Mouse (Mus musculus) stomach, postnatal 0 days (tissue): Measurements from ENCODE around the gene Fyb. TPM values are rescaled to one million over a fixed set of nuclear protein-coding genes. Genes with fewer than 3 reads are reported as not detected.
"Not testable (repeated sequence)": the region's sequence is repeated elsewhere in the genome, so short reads cannot be mapped to it uniquely, and the experiment has no call there.

Source experiments
- ATAC-seq: fragments of 200-750 bp; cut with Nextera tagmentation; 2 replicates; pipeline ENCODE4 v1.8.0; 2017; ENCODE audit not compliant: low FRiP score, low TSS enrichment
- DNase-seq: peaks from one replicate; pipeline ENCODE4 v3.0.0-alpha.2; 2016; ENCODE audit warnings: low spot score
- H3K27ac ChIP-seq: fragments of 300-500 bp; sonication (generic); replicated peaks from 2 replicates; pipeline ENCODE4 v1.5.1; 2014; ENCODE audit warnings: mild to moderate bottlenecking, control low read depth
- H3K27me3 ChIP-seq: fragments of 300-500 bp; sonication (generic); 2 replicates; pipeline ENCODE4 v1.6.1; 2014; ENCODE audit warnings: low read length; ENCODE audit not compliant: control insufficient read depth, insufficient read depth
- H3K36me3 ChIP-seq: fragments of 300-500 bp; sonication (generic); 2 replicates; pipeline ENCODE4 v1.6.1; 2014; ENCODE audit warnings: low read length, mixed read lengths; ENCODE audit not compliant: control insufficient read depth, insufficient read depth
- H3K4me1 ChIP-seq: fragments of 300-500 bp; sonication (generic); replicated peaks from 2 replicates; pipeline ENCODE4 v1.6.1; 2014; ENCODE audit warnings: antibody characterized with exemption; ENCODE audit not compliant: control insufficient read depth, insufficient read depth
- H3K4me2 ChIP-seq: fragments of 300-500 bp; sonication (generic); replicated peaks from 2 replicates; pipeline ENCODE4 v1.6.1; 2014; ENCODE audit warnings: low read depth, mild to moderate bottlenecking, control low read depth, moderate library complexity
- H3K4me3 ChIP-seq: fragments of 300-500 bp; sonication (generic); 2 replicates; pipeline ENCODE4 v1.5.1; 2014; ENCODE audit warnings: low read depth, low read length, control low read depth
- H3K9ac ChIP-seq: fragments of 300-500 bp; sonication (generic); 2 replicates; pipeline ENCODE4 v1.6.1; 2014; ENCODE audit warnings: mild to moderate bottlenecking, low read length, control low read depth, mixed read lengths
- H3K9me3 ChIP-seq: fragments of 300-500 bp; sonication (generic); 2 replicates; pipeline ENCODE4 v1.6.1; 2016; ENCODE audit warnings: low read length; ENCODE audit not compliant: control insufficient read depth
- CTCF ChIP-seq: IDR thresholded peaks from 2 replicates; pipeline ENCODE4 v1.5.1; 2016; ENCODE audit warnings: antibody characterized with exemption, low read depth, mild to moderate bottlenecking, moderate library complexity
- EP300 ChIP-seq: optimal IDR thresholded peaks from 2 replicates; pipeline ENCODE3; 2016; ENCODE audit warnings: antibody characterized with exemption
- WGBS: fragments of 180-500 bp; shearing (Covaris S2); extraction: QIAGEN DNeasy Blood & Tissue Kit; methylation state at CpG from one replicate; pipeline ENCODE4 v1.1.7; 2014; 5-methylcytosine and 5-hydroxymethylcytosine counted together
- polyA plus RNA-seq: library from polyadenylated mRNA; unstranded; fragments of >200 nt; fragmentation: Nextera tagmentation; extraction: Ambion mirVana; gene quantifications from 2 replicates; pipeline ENCODE4 v1.2.1, GENCODE M21; 2015

Gene Fyb
- polyA plus RNA-seq, 1 experiment from 2014 or later = 5.5 TPM

GRCm38 (mm10) chr15:6584645-6585044, 62.0 kb downstream of the Fyb start:
- no peak for DNase-seq
- H3K36me3 ChIP-seq = no peaks in the 10 kb centered on the region
- TF ChIP-seq CTCF = no peak
- TF ChIP-seq EP300 = no peak
- H3K9me3 ChIP-seq = no peaks in the 10 kb centered on the region
- no peak overlapping the region for H3K9ac ChIP-seq
- H3K27ac ChIP-seq = no peak overlapping the region
- H3K4me1 ChIP-seq = no peaks in the 10 kb centered on the region
- WGBS = 74% methylated on average over 4 of the region's 4 CpGs
- H3K4me3 ChIP-seq = no peak overlapping the region
- no peaks in the 10 kb centered on the region for H3K27me3 ChIP-seq
- no peak for ATAC-seq
- H3K4me2 ChIP-seq = no peak overlapping the region

GRCm38 (mm10) chr15:6586351-6586750, 63.7 kb downstream of the Fyb start:
- DNase-seq, H3K9me3 ChIP-seq, H3K36me3 ChIP-seq, H3K27ac ChIP-seq, H3K9ac ChIP-seq, ATAC-seq, H3K27me3 ChIP-seq, H3K4me2 ChIP-seq, H3K4me1 ChIP-seq, H3K4me3 ChIP-seq: not testable (repeated sequence)
- 92% methylated on average over 7 of the region's 7 CpGs for WGBS

DNA sequence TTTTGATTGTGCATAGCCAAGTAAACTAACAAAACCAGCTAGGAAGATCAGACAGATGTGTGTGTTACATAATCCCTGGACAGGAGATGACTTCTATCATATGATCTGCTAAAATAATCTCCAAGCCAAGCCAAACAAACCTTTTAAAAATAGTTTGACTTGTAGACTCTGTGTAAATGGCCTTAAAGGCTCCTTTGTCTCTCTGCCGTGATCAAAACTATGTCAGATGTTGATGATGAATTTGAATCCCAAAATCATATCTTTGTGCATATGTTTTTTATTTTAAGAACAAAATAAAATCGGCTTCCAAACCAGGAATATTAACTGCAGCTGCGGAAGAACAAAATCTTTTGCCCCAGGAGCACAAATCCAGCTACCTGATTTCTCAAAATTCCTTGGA, 64.9 kb downstream of the Fyb start:
- Histone ChIP-seq H3K9ac (no peak overlapping the region), H3K27me3 (no peaks in the 10 kb centered on the region), H3K4me3 (no peak overlapping the region), H3K9me3 (no peaks in the 10 kb centered on the region), H3K4me1 (no peaks in the 10 kb centered on the region), H3K36me3 (no peaks in the 10 kb centered on the region), H3K4me2 (no peak overlapping the region), H3K27ac (no peak overlapping the region)
- TF ChIP-seq CTCF (no peak), EP300 (no peak)
- DNase-seq (no peak), ATAC-seq (no peak)
- WGBS = 65% methylated on average over 3 of the region's 3 CpGs

GRCm38 (mm10) chr15:6588192-6588591, 65.5 kb downstream of the Fyb start:
- H3K4me2 ChIP-seq = no peak overlapping the region
- H3K4me3 ChIP-seq = no peak overlapping the region
- no peak overlapping the region for H3K27ac ChIP-seq
- no peak for TF ChIP-seq EP300
- DNase-seq = no peak
- no peaks in the 10 kb centered on the region for H3K27me3 ChIP-seq
- H3K9ac ChIP-seq = no peak overlapping the region
- no peaks in the 10 kb centered on the region for H3K9me3 ChIP-seq
- H3K4me1 ChIP-seq = no peaks in the 10 kb centered on the region
- WGBS = 68% methylated on average over 7 of the region's 7 CpGs
- ATAC-seq = no peak
- H3K36me3 ChIP-seq = no peaks in the 10 kb centered on the region

- no peak for DNase-seq
- Histone ChIP-seq H3K9me3 (no peaks in the 10 kb centered on the region), H3K27ac (no peak overlapping the region), H3K36me3 (no peaks in the 10 kb centered on the region), H3K27me3 (no peaks in the 10 kb centered on the region), H3K9ac (no peak overlapping the region), H3K4me1 (no peaks in the 10 kb centered on the region), H3K4me3 (no peak overlapping the region), H3K4me2 (no peak overlapping the region)
- TF ChIP-seq CTCF = no peak
- no peak for ATAC-seq
- 85% methylated on average over 4 of the region's 4 CpGs for WGBS
Measured at GRCm38 (mm10) chr15:6590846-6591451, 68.3 kb downstream of the Fyb start.

GRCm38 (mm10) chr15:6591527-6591926, 68.9 kb downstream of the Fyb start:
- WGBS = 38% methylated on average over 1 of the region's 1 CpGs
- Histone ChIP-seq H3K27ac (no peak overlapping the region), H3K36me3 (no peaks in the 10 kb centered on the region), H3K4me1 (no peaks in the 10 kb centered on the region), H3K9me3 (no peaks in the 10 kb centered on the region), H3K9ac (no peak overlapping the region), H3K4me3 (no peak overlapping the region), H3K27me3 (no peaks in the 10 kb centered on the region), H3K4me2 (no peak overlapping the region)
- ATAC-seq (no peak), DNase-seq (no peak)
- TF ChIP-seq CTCF = no peak
- TF ChIP-seq EP300 = no peak
